Mouse (Mus musculus) T-cell, adult 2 months (primary cell): Measurements from ENCODE around the gene Vwc2l.

Experiments
- DNase-seq: peaks from one replicate; pipeline ENCODE4 v3.0.0; 2022; ENCODE audit warnings: low spot score

The Vwc2l gene

GRCm38 (mm10) chr1:70911235-70911634 is 185.7 kb downstream of the Vwc2l start:
- no peak for DNase-seq

DNA sequence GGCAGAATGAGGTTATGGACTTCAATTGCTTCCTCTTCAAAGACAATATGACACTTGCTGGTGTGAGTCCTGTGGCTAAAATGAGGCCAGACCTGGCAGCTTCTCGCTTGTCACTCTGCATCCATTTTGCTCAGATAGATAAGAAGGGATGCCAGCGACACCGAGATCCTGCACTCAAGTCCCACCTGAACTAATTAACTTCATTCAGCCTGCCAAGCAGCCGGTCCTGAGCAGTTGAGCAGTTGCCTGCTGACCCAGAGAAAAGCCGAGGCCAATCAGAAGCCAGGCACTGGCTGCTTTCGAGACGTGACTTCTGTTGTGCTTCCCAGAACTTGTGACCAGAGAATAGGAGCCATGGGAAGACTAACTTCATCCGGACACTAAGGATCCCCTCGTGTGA is 187.6 kb downstream of the Vwc2l start:
- no peak for DNase-seq

DNA sequence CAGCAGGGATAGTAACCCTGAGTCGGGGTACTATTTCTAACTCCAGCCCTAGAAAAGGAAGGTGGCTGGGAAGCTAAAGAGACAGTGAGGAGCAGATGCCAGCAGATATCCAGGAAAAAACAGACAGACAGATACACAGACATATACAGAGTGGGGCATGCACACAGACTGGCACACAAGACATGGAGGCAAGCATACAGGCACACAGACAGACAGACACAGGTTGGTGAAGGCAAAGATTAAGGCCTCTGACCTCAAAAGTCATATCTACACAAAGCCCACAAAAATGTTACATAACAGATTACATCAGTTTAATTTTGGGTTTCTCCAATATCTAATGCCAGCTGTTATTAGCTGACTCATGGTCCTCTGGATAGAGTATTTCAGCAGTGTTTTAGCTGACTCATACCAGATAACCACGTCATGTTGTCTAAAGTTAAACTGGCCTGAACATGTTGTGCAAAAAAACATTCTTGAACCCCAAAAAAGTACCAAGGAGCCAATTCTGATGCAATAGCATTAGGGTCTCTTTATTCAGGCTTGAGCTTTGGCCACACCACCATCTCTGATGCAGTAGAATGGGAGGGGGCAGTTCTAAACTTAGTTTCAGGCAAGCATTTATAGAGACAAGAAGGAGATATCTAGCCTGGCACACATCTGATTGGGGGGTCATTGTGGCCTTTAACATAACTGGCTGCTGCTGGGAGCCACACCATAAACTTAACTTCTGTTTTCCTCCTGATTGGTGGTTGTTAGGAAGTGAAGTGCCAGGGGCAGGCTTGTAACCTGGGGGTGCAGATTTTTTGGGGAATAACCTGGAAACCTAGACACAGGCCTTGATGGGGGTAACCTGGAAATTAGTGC is 192.9 kb downstream of the Vwc2l start:
- DNase-seq, result no peak

DNA sequence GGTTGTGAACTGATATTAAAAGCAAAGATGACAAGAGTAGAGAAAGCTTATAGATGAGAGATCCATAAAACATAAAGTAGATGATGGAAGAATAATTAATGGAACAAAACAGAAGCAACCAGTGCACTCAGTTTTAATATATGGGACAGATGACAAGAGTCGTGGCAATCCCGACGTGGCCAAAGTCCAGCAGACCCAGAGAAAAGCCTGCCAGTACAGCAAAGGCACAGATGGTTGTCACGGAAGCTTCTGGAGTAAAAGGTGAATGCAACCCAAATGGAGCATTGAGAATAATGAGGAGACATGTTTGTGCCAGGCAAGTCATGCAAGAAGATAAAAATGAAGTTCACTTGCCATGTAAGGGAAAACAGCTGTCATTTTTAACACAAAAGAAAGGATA is 207.5 kb downstream of the Vwc2l start:
- no peak for DNase-seq
